Mouse (Mus musculus) midbrain, embryonic 12.5 days (tissue): ENCODE measurements around the gene Vars. TPM values are rescaled to one million over a fixed set of nuclear protein-coding genes. Genes with fewer than 3 reads are reported as not detected.
"Not testable (repeated sequence)": the region's sequence is repeated elsewhere in the genome, so short reads cannot be mapped to it uniquely, and the experiment has no call there.

Experiments
- ATAC-seq: fragments of 200-750 bp; cut with Nextera tagmentation; 2 replicates; pipeline ENCODE4 v1.8.0; 2017; ENCODE audit warnings: low read depth, moderate TSS enrichment, moderate library complexity; ENCODE audit not compliant: low FRiP score
- H3K27ac ChIP-seq: fragments of 300-500 bp; sonication (generic); replicated peaks from 2 replicates; pipeline ENCODE4 v1.5.1; 2016; ENCODE audit warnings: mild to moderate bottlenecking
- H3K27me3 ChIP-seq: fragments of 300-500 bp; sonication (generic); 2 replicates; pipeline ENCODE4 v1.6.1; 2016; ENCODE audit warnings: mild to moderate bottlenecking
- H3K36me3 ChIP-seq: fragments of 300-500 bp; sonication (generic); 2 replicates; pipeline ENCODE4 v1.6.1; 2016
- H3K4me1 ChIP-seq: fragments of 300-500 bp; sonication (generic); 2 replicates; pipeline ENCODE4 v1.6.1; 2016
- H3K4me2 ChIP-seq: fragments of 300-500 bp; sonication (generic); replicated peaks from 2 replicates; pipeline ENCODE4 v1.6.1; 2016; ENCODE audit warnings: mild to moderate bottlenecking, moderate library complexity
- H3K4me3 ChIP-seq: fragments of 300-500 bp; sonication (generic); 2 replicates; pipeline ENCODE4 v1.5.1; 2016; ENCODE audit warnings: mild to moderate bottlenecking
- H3K9ac ChIP-seq: fragments of 300-500 bp; sonication (generic); replicated peaks from 2 replicates; pipeline ENCODE4 v1.6.1; 2016; ENCODE audit warnings: mild to moderate bottlenecking, moderate library complexity
- H3K9me3 ChIP-seq: fragments of 300-500 bp; sonication (generic); 2 replicates; pipeline ENCODE4 v1.6.1; 2016; ENCODE audit warnings: mild to moderate bottlenecking
- WGBS: fragments of 180-500 bp; shearing (Covaris S2); methylation state at CpG from one replicate; pipeline ENCODE4 v1.1.7; 2016; 5-methylcytosine and 5-hydroxymethylcytosine counted together
- polyA plus RNA-seq: library from polyadenylated mRNA; unstranded; fragments of >200 nt; fragmentation: Nextera tagmentation; extraction: Ambion mirVana; gene quantifications from 2 replicates; pipeline ENCODE4 v1.2.1, GENCODE M21; 2016

The Vars gene
- polyA plus RNA-seq, 1 experiment from 2014 or later: 142 TPM

- ATAC-seq: no peak
- Histone ChIP-seq H3K9me3 (no peaks in the 10 kb centered on the region), H3K27me3 (peaks cover 18% of the 10 kb centered on the region; the same call in 1 of the 2 replicates), H3K4me1 (peaks cover 9% of the 10 kb centered on the region), H3K4me2 (no peak overlapping the region), H3K9ac (no peak overlapping the region), H3K36me3 (no peaks in the 10 kb centered on the region), H3K4me3 (no peak overlapping the region), H3K27ac (no peak overlapping the region)
- 84% methylated on average over 3 of the region's 3 CpGs for WGBS
Measured at GRCm38 (mm10) chr17:34975581-34976492, 24.9 kb upstream of the Vars start.

- no peak overlapping the region for H3K4me3 ChIP-seq
- no peak for ATAC-seq
- H3K4me2 ChIP-seq: no peak overlapping the region
- peaks cover 13% of the 10 kb centered on the region for H3K4me1 ChIP-seq
- H3K27ac ChIP-seq: no peak overlapping the region
- peaks cover 18% of the 10 kb centered on the region; the same call in 1 of the 2 replicates for H3K27me3 ChIP-seq
- H3K36me3 ChIP-seq: no peaks in the 10 kb centered on the region
- H3K9me3 ChIP-seq: no peaks in the 10 kb centered on the region
- H3K9ac ChIP-seq: no peak overlapping the region
- 95% methylated on average over 20 of the region's 20 CpGs for WGBS
Measured at GRCm38 (mm10) chr17:34977000-34977399, 23.8 kb upstream of the Vars start.

GRCm38 (mm10) chr17:34978239-34978638 is 22.5 kb upstream of the Vars start:
- ATAC-seq: no peak
- Histone ChIP-seq H3K9ac (no peak overlapping the region), H3K9me3 (no peaks in the 10 kb centered on the region), H3K36me3 (no peaks in the 10 kb centered on the region), H3K27me3 (peaks cover 10% of the 10 kb centered on the region; the same call in 1 of the 2 replicates), H3K4me2 (no peak overlapping the region), H3K4me1 (peaks cover 18% of the 10 kb centered on the region), H3K27ac (no peak overlapping the region), H3K4me3 (no peak overlapping the region)
- 89% methylated on average over 27 of the region's 27 CpGs for WGBS

- Histone ChIP-seq H3K27ac (no peak overlapping the region), H3K9me3 (no peaks in the 10 kb centered on the region), H3K4me2 (no peak overlapping the region), H3K4me1 (peaks cover 18% of the 10 kb centered on the region), H3K36me3 (0 out of 2 replicates have a peak, but pooled peaks cover under 1% of the 10 kb centered on the region), H3K9ac (0 out of 2 replicates have a peak overlapping the region, but pooled peaks have one; percentile 20), H3K27me3 (no peaks in the 10 kb centered on the region), H3K4me3 (no peak overlapping the region)
- no peak for ATAC-seq
- 94% methylated on average over 4 of the region's 4 CpGs for WGBS
Measured at GRCm38 (mm10) chr17:34979631-34980030, 21.2 kb upstream of the Vars start.

GRCm38 (mm10) chr17:34980655-34981054 is 20.1 kb upstream of the Vars start:
- H3K36me3 ChIP-seq: peaks cover 10% of the 10 kb centered on the region
- no peaks in the 10 kb centered on the region for H3K27me3 ChIP-seq
- H3K4me1 ChIP-seq: peaks cover 18% of the 10 kb centered on the region
- ATAC-seq: no peak
- peak overlapping the region; percentile 91 for H3K4me3 ChIP-seq
- no peak overlapping the region for H3K27ac ChIP-seq
- WGBS: 30% methylated on average over 2 of the region's 2 CpGs
- no peaks in the 10 kb centered on the region for H3K9me3 ChIP-seq
- H3K4me2 ChIP-seq: peak overlapping the region; percentile 96
- H3K9ac ChIP-seq: peak overlapping the region; percentile 87; the same call in 1 of the 2 replicates

- Histone ChIP-seq H3K9ac (peak within 1 kb of the TSS; percentile 87), H3K27ac (peak within 1 kb of the TSS; percentile 96), H3K4me3 (peak within 1 kb of the TSS; percentile 91), H3K36me3 (peaks cover 21% of the 10 kb centered on the region), H3K9me3 (no peaks in the 10 kb centered on the region), H3K4me2 (peak within 1 kb of the TSS; percentile 96), H3K27me3 (no peaks in the 10 kb centered on the region), H3K4me1 (peaks cover 18% of the 10 kb centered on the region)
- peak; percentile 94 for ATAC-seq
- WGBS: under 1% methylated on average over 57 of the region's 58 CpGs
Measured at GRCm38 (mm10) chr17:34981690-34982180, 19.1 kb upstream of the Vars start, which contains the start of gene Lsm2. Lsm2 (plus strand) TSS chr17:34981862.

- H3K4me2 ChIP-seq: peak overlapping the region; percentile 96
- H3K27me3 ChIP-seq: no peaks in the 10 kb centered on the region
- H3K27ac ChIP-seq: peak overlapping the region; percentile 96
- ATAC-seq: no peak
- 0% methylated on average over 15 of the region's 15 CpGs for WGBS
- H3K9ac ChIP-seq: peak overlapping the region; percentile 87
- no peaks in the 10 kb centered on the region for H3K9me3 ChIP-seq
- peaks cover 18% of the 10 kb centered on the region for H3K4me1 ChIP-seq
- peaks cover 23% of the 10 kb centered on the region for H3K36me3 ChIP-seq
- peak overlapping the region; percentile 91 for H3K4me3 ChIP-seq
Measured at GRCm38 (mm10) chr17:34982328-34982727, 18.5 kb upstream of the Vars start.

GRCm38 (mm10) chr17:34984218-34984617 is 16.6 kb upstream of the Vars start:
- H3K27ac ChIP-seq: no peak overlapping the region
- H3K4me3 ChIP-seq: no peak overlapping the region
- H3K27me3 ChIP-seq: no peaks in the 10 kb centered on the region
- H3K4me2 ChIP-seq: no peak overlapping the region
- no peaks in the 10 kb centered on the region for H3K9me3 ChIP-seq
- 77% methylated on average over 2 of the region's 2 CpGs for WGBS
- H3K36me3 ChIP-seq: peaks cover 23% of the 10 kb centered on the region
- H3K4me1 ChIP-seq: peaks cover 18% of the 10 kb centered on the region
- no peak for ATAC-seq
- H3K9ac ChIP-seq: no peak overlapping the region

- Histone ChIP-seq H3K27me3 (no peaks in the 10 kb centered on the region), H3K9ac (no peak overlapping the region), H3K4me2 (no peak overlapping the region), H3K27ac (no peak overlapping the region), H3K4me1 (peaks cover 20% of the 10 kb centered on the region), H3K36me3 (peaks cover 27% of the 10 kb centered on the region; the same call in 1 of the 2 replicates), H3K9me3 (no peaks in the 10 kb centered on the region), H3K4me3 (no peak overlapping the region)
- ATAC-seq: no peak
Measured at GRCm38 (mm10) chr17:34994751-34995150, 6.0 kb upstream of the Vars start.

- not testable (repeated sequence) for ATAC-seq, H3K9me3 ChIP-seq, H3K27me3 ChIP-seq, H3K9ac ChIP-seq, H3K27ac ChIP-seq, H3K4me2 ChIP-seq, H3K4me3 ChIP-seq
- Histone ChIP-seq H3K36me3 (peaks cover 27% of the 10 kb centered on the region; the same call in 1 of the 2 replicates), H3K4me1 (peaks cover 25% of the 10 kb centered on the region)
- 97% methylated on average over 4 of the region's 4 CpGs for WGBS
Measured at GRCm38 (mm10) chr17:34995192-34995591, 5.6 kb upstream of the Vars start.

- H3K9me3 ChIP-seq, H3K27me3 ChIP-seq, H3K4me3 ChIP-seq, H3K27ac ChIP-seq, H3K9ac ChIP-seq, ATAC-seq, H3K4me2 ChIP-seq: not testable (repeated sequence)
- 96% methylated on average over 4 of the region's 4 CpGs for WGBS
- peaks cover 25% of the 10 kb centered on the region for H3K4me1 ChIP-seq
- peaks cover 24% of the 10 kb centered on the region; the same call in 1 of the 2 replicates for H3K36me3 ChIP-seq
Measured at GRCm38 (mm10) chr17:34995927-34996326, 4.9 kb upstream of the Vars start.
